Mouse (Mus musculus) C2C12 (cell line): ENCODE measurements around the gene Gtse1. TPM values are rescaled to one million over a fixed set of nuclear protein-coding genes. Genes with fewer than 3 reads are reported as not detected.
A peak's percentile ranks its signal among the peaks of the same experiment; 100 is the strongest.

Experiments
- H3K27me3 ChIP-seq: one replicate; pipeline ENCODE4 v1.6.1; 2011; ENCODE audit not compliant: control insufficient read depth, insufficient read depth, insufficient read length
- H3K36me3 ChIP-seq: one replicate; pipeline ENCODE4 v1.6.1; 2011; ENCODE audit not compliant: control insufficient read depth, insufficient read depth
- H3K4me3 ChIP-seq: one replicate; pipeline ENCODE4 v1.5.1; 2011; ENCODE audit warnings: mild to moderate bottlenecking, control low read depth; ENCODE audit not compliant: poor library complexity, insufficient read depth, severe bottlenecking
- H3K79me2 ChIP-seq: one replicate; pipeline ENCODE4 v1.6.1; 2011; ENCODE audit not compliant: control insufficient read depth, insufficient read depth
- H3K79me3 ChIP-seq: one replicate; pipeline ENCODE4 v1.6.1; 2011; ENCODE audit warnings: low read depth, control low read depth
- H3ac ChIP-seq: one replicate; pipeline ENCODE3; 2011; ENCODE audit warnings: low read depth; ENCODE audit not compliant: control insufficient read depth, insufficient read length
- CEBPB ChIP-seq: IDR thresholded peaks from one replicate; pipeline ENCODE4 v1.6.1; 2011; ENCODE audit warnings: low read depth, mild to moderate bottlenecking, control low read depth, moderate library complexity
- CTCF ChIP-seq: IDR thresholded peaks from one replicate; pipeline ENCODE4 v1.5.1; 2011; ENCODE audit not compliant: control insufficient read depth, insufficient read depth, insufficient read length
- FOSL1 ChIP-seq: IDR thresholded peaks from one replicate; pipeline ENCODE4 v1.8.0; 2011; ENCODE audit warnings: mild to moderate bottlenecking, low read length; ENCODE audit not compliant: poor library complexity, insufficient read depth, severe bottlenecking
- MAX ChIP-seq: IDR thresholded peaks from one replicate; pipeline ENCODE4 v1.6.1; 2011; ENCODE audit warnings: mild to moderate bottlenecking, control low read depth
- MYOD1 ChIP-seq: IDR thresholded peaks from one replicate; pipeline ENCODE4 v1.6.1; 2011; ENCODE audit warnings: low read depth; ENCODE audit not compliant: control insufficient read depth, insufficient read length
- MYOG ChIP-seq: IDR thresholded peaks from one replicate; pipeline ENCODE4 v1.6.1; 2011; ENCODE audit not compliant: control insufficient read depth, insufficient read length; ENCODE audit errors: extremely low read depth
- USF1 ChIP-seq: IDR thresholded peaks from one replicate; pipeline ENCODE4 v1.6.1; 2011; ENCODE audit warnings: low read depth, mild to moderate bottlenecking, control low read depth, moderate library complexity
- long read RNA-seq, 2 experiments: library from polyadenylated mRNA; unstranded; transcript quantifications; one replicate each; pipeline ENCODE4 v2.0.0; 2019 to 2020
- polyA plus RNA-seq: library from polyadenylated mRNA; unstranded; fragments of >200 nt; fragmentation: generic; extraction: Trizol; gene quantifications from one replicate; pipeline ENCODE4 v1.2.1, GENCODE M21; 2012; ENCODE audit warnings: missing spikeins

Gene Gtse1
- polyA plus RNA-seq = 60.7 TPM
- long read RNA-seq, experiment 1, transcript Gtse1-202 (11 exons, 2,692 nt) = minor isoform, 6 of 31 reads
- long read RNA-seq, experiment 1, transcript Gtse1-201 (12 exons, 2,641 nt) = major isoform, 20 of 31 reads
- long read RNA-seq, experiment 1, partial matches to known transcripts = 1 of 31 reads
- long read RNA-seq, experiment 1, other reads (novel, unspliced or antisense) = 4 of 31 reads
- long read RNA-seq, experiment 2, transcript Gtse1-202 (11 exons, 2,692 nt) = minor isoform, 43 of 331 reads
- long read RNA-seq, experiment 2, transcript Gtse1-201 (12 exons, 2,641 nt) = major isoform, 255 of 331 reads
- long read RNA-seq, experiment 2, partial matches to known transcripts = 20 of 331 reads
- long read RNA-seq, experiment 2, other reads (novel, unspliced or antisense) = 13 of 331 reads

- Histone ChIP-seq H3K79me3 (peaks cover 37% of the 10 kb centered on the region), H3K27me3 (peaks cover 24% of the 10 kb centered on the region), H3K4me3 (peak within 1 kb of the TSS; percentile 99)
Observed at GRCm38 (mm10) chr15:85859490-85860031, at the start of gene Gtse1. Gene Gtse1, plus strand, starts transcription at chr15:85859745.

GRCm38 (mm10) chr15:85810462-85810805, 49.1 kb upstream of the Gtse1 start:
- no peak overlapping the region for H3K4me3 ChIP-seq
- H3K79me2 ChIP-seq = no peaks in the 10 kb centered on the region
- no peak for TF ChIP-seq USF1
- TF ChIP-seq FOSL1 = no peak
- no peak for TF ChIP-seq CEBPB
- no peak for TF ChIP-seq MAX
- no peak for TF ChIP-seq MYOG
- no peak for TF ChIP-seq MYOD1
- no peak for TF ChIP-seq CTCF

More at GRCm38 (mm10) chr15:85859490-85860031, at the start of gene Gtse1:
- Histone ChIP-seq H3ac (peak within 1 kb of the TSS; percentile 94), H3K79me2 (peaks cover 52% of the 10 kb centered on the region), H3K36me3 (peaks cover 35% of the 10 kb centered on the region)
- TF ChIP-seq MAX (peak; percentile 65), MYOD1 (no peak)

GRCm38 (mm10) chr15:85810806-85811521, 48.6 kb upstream of the Gtse1 start:
- Histone ChIP-seq H3ac (peak overlapping the region; percentile 82), H3K79me2 (no peaks in the 10 kb centered on the region), H3K4me3 (peak overlapping the region; percentile 62), H3K79me3 (no peaks in the 10 kb centered on the region), H3K27me3 (peaks cover 22% of the 10 kb centered on the region), H3K36me3 (no peaks in the 10 kb centered on the region)
- peak; percentile 22 for TF ChIP-seq MYOD1
- no peak for TF ChIP-seq CEBPB
- TF ChIP-seq FOSL1 = no peak
- TF ChIP-seq CTCF = no peak
- no peak for TF ChIP-seq USF1

More at GRCm38 (mm10) chr15:85810462-85810805, 49.1 kb upstream of the Gtse1 start:
- H3K27me3 ChIP-seq = peaks cover 17% of the 10 kb centered on the region
- no peaks in the 10 kb centered on the region for H3K79me3 ChIP-seq
- H3K36me3 ChIP-seq = no peaks in the 10 kb centered on the region
- H3ac ChIP-seq = no peak overlapping the region

- H3K27me3 ChIP-seq = peaks cover 30% of the 10 kb centered on the region
- H3K79me3 ChIP-seq = no peaks in the 10 kb centered on the region
- no peaks in the 10 kb centered on the region for H3K36me3 ChIP-seq
- H3K4me3 ChIP-seq = peak within 1 kb of the TSS; percentile 62
- H3ac ChIP-seq = peak within 1 kb of the TSS; percentile 82
- H3K79me2 ChIP-seq = no peaks in the 10 kb centered on the region
- TF ChIP-seq MAX = peak; percentile 55
- no peak for TF ChIP-seq MYOG
Observed at GRCm38 (mm10) chr15:85811535-85812277, 47.8 kb upstream of the Gtse1 start, which contains the start of gene Cdpf1. Gene Cdpf1, minus strand, starts transcription at chr15:85811697.

GRCm38 (mm10) chr15:85813428-85813827, 46.1 kb upstream of the Gtse1 start:
- H3K27me3 ChIP-seq = peaks cover 47% of the 10 kb centered on the region
- H3K79me3 ChIP-seq = no peaks in the 10 kb centered on the region
- no peaks in the 10 kb centered on the region for H3K36me3 ChIP-seq
- no peak overlapping the region for H3ac ChIP-seq
- H3K79me2 ChIP-seq = no peaks in the 10 kb centered on the region
- TF ChIP-seq FOSL1 (no peak), MYOG (no peak), MYOD1 (no peak)
- H3K4me3 ChIP-seq = no peak overlapping the region
